Mouse (Mus musculus): ENCODE measurements around the gene Smarcd1. TPM values are rescaled to one million over a fixed set of nuclear protein-coding genes. Genes with fewer than 3 reads are reported as not detected.

The Smarcd1 gene
- total RNA-seq, 2 experiments from 2014 or later = 15.4 to 15.9 TPM

- DNase-seq = no peak
These were observed 29.7 kb downstream of the Smarcd1 start for GRCm38 (mm10) chr15:99731678-99732077.

- DNase-seq = no peak
These were observed 31.3 kb downstream of the Smarcd1 start for GRCm38 (mm10) chr15:99733186-99733585.

GRCm38 (mm10) chr15:99735631-99736030, 33.7 kb downstream of the Smarcd1 start:
- DNase-seq = peak; percentile 100

GRCm38 (mm10) chr15:99736675-99737074, 34.7 kb downstream of the Smarcd1 start:
- DNase-seq = no peak

DNA sequence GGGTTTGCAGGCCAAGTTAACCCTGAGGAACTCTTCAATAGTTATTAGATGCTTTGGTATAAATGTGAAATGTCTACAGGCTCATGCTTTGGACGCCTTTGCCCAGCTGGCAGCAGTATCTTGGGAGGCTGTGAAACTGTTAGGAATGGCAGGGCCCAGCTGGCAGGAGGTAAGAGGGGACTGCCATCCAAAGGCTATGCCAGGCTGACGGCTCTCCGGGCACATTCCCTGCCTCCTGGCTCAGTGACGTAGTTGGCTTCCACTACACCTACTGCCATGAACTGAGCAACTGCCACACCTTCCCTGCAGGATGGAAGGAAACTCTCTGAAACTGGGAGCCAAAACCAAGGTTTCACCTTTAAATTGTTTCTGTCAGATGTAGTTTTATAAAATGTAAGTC, 38.3 kb downstream of the Smarcd1 start:
- DNase-seq = peak; percentile 22

DNA sequence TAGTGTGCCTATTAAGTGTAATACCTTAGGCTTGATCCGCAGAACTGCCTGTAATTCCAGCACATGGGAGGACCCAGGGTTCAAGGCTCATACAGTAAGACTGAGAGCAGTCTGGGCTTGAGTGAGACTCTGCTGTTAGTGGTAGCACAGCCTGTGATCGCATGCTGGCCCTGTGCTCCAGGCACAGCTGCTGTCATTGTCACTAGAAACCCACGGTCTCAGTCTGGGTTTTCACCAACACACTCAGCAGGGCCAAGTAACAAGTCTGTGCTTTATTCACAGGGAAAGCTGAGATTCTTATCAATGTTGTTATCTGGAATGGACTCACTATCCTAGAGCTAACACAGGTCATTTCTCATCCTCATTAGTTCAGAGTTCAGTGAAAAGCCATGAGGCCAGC, 52.3 kb downstream of the Smarcd1 start:
- DNase-seq = no peak

Other genes starting within 250 kb of the Smarcd1 start
- gene Nckap5l, start 244.4 kb upstream of the Smarcd1 start, total RNA-seq (2021) = 10 to 100 TPM; 12.3 to 21.0 TPM
- 1 to 10 TPM; 5.3 TPM for gene Bcdin3d, start 227.4 kb upstream of the Smarcd1 start, total RNA-seq (2021)
- under 1 TPM; 0.43 to 0.59 TPM for gene Faim2, start 174.0 kb upstream of the Smarcd1 start, total RNA-seq (2021)
- not detected for gene Aqp2, start 123.1 kb upstream of the Smarcd1 start, total RNA-seq (2021)
- under 1 TPM in 1 of 2 experiments, not detected in 1; 0.49 TPM for gene Aqp5, start 111.3 kb upstream of the Smarcd1 start, total RNA-seq (2021)
- gene Aqp6, start 100.7 kb upstream of the Smarcd1 start, total RNA-seq (2021) = not detected
- gene Racgap1, start 50.5 kb upstream of the Smarcd1 start, total RNA-seq (2021) = 10 to 100 TPM; 18.3 to 23.9 TPM
- 1 to 10 TPM; 1.1 to 2.1 TPM for gene Asic1, start 31.8 kb upstream of the Smarcd1 start, total RNA-seq (2021)
- gene Gm17349, start 3.4 kb downstream of the Smarcd1 start, total RNA-seq (2021) = 1 to 10 TPM in 1 of 2 experiments, not detected in 1; 2.4 TPM
- 100 to 1,000 TPM; 358 to 467 TPM for gene Gpd1, start 15.4 kb downstream of the Smarcd1 start, total RNA-seq (2021)
- 100 to 1,000 TPM; 162 to 182 TPM for gene Cox14, start 23.5 kb downstream of the Smarcd1 start, total RNA-seq (2021)
- 10 to 100 TPM; 16.0 to 17.5 TPM for gene Cers5, start 70.8 kb downstream of the Smarcd1 start, total RNA-seq (2021)
- 10 to 100 TPM; 30.4 to 41.9 TPM for gene Lima1, start 173.3 kb downstream of the Smarcd1 start, total RNA-seq (2021)